Mouse (Mus musculus): ENCODE data around the gene Gm20870.
"Not testable (repeated sequence)": the region's sequence is repeated elsewhere in the genome, so short reads cannot be mapped to it uniquely, and the experiment has no call there.

Gene Gm20870

GRCm38 (mm10) chrY:71691743-71692142 is at the start of gene Gm20870:
TSS of gene Gm20870 (plus strand) at chrY:71692043.
- not testable (repeated sequence) for DNase-seq
